ENCODE assay signal across 7 mouse cellular contexts in the genomic region with DNA sequence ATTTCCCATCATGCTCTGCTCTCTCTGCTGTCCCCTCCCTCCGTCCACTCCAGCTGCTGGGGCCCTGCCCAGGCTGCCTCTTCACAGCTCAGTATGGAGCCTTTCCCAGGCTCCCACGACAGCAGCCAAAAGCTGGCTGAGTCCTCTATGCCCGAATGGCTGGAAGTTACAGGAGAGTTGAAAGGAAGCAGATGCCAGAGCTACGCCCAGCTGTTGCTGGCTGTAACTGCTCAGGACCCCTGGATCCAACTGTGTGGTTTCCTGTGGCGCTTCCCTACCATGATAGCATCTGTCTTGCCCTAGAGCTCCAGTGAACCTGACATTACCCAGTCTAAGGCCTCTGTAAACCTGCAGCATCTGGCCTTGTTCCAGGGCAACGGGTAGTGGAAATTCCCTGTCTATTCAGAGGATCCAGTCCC. TPM values are rescaled to one million over a fixed set of nuclear protein-coding genes. Genes with fewer than 3 reads are reported as not detected.
DNase-seq lines count a peak whose midpoint lies in the region; ATAC-seq and TF ChIP-seq lines count a peak whose summit lies in the region.

No protein-coding gene starts in this region.

- H3K27me3 ChIP-seq in lung, embryonic 15.5 days, result no peaks in the 10 kb centered on the region
- H3K27me3 ChIP-seq in intestine, embryonic 16.5 days (replicated peaks; ENCODE audit: control insufficient read depth, insufficient read depth, low read length), result no peaks in the 10 kb centered on the region
- H3K27me3 ChIP-seq in neural tube, embryonic 11.5 days (ENCODE audit: control insufficient read depth, insufficient read depth, low read length), result no peaks in the 10 kb centered on the region

- peak; percentile 69; the same call in 1 of the 2 replicates for ATAC-seq in lung, embryonic 15.5 days (ENCODE audit: borderline replicate concordance, extremely low read depth, low FRiP score, low TSS enrichment)
- peak; percentile 81 for ATAC-seq in intestine, embryonic 16.5 days
- ATAC-seq in neural tube, embryonic 11.5 days (ENCODE audit: insufficient read depth, low FRiP score, low TSS enrichment), result no peak

- no peak for TF ChIP-seq CTCF in lung, adult 2 months (IDR thresholded peaks at IDR 0.05; ENCODE audit: insufficient read depth, low read length)

- peak overlapping the region; percentile 60 for H3K27ac ChIP-seq in lung, embryonic 15.5 days
- peak overlapping the region; percentile 52 for H3K27ac ChIP-seq in intestine, embryonic 16.5 days (ENCODE audit: low read length)
- H3K27ac ChIP-seq in neural tube, embryonic 11.5 days (ENCODE audit: low read depth, low read length), result no peak overlapping the region

- H3K4me1 ChIP-seq in lung, embryonic 15.5 days, result peaks cover 8% of the 10 kb centered on the region
- no peaks in the 10 kb centered on the region for H3K4me1 ChIP-seq in lung, adult 2 months (ENCODE audit: control insufficient read depth, insufficient read depth, low read length)
- H3K4me1 ChIP-seq in intestine, embryonic 16.5 days (ENCODE audit: control insufficient read depth, insufficient read depth, low read length), result peaks cover 6% of the 10 kb centered on the region; the same call in 1 of the 2 replicates
- no peaks in the 10 kb centered on the region for H3K4me1 ChIP-seq in neural tube, embryonic 11.5 days (ENCODE audit: control insufficient read depth, insufficient read depth, low read length)

- no peak for DNase-seq in lung, adult 2 months
- peak; percentile 68 for DNase-seq in gastrocnemius, postnatal 14 days
- DNase-seq in neural tube, embryonic 11.5 days (ENCODE audit: low spot score), result peak; percentile 28
- DNase-seq in urinary bladder, postnatal 25 days (ENCODE audit: low spot score), result no peak
- DNase-seq in spleen, postnatal 14 days (ENCODE audit: low spot score in 2 of 2), result no peak

- WGBS in lung, embryonic 15.5 days, result 20% methylated on average over 6 of the region's 6 CpGs
- 15% methylated on average over 6 of the region's 6 CpGs for WGBS in lung, adult 2 months
- WGBS in intestine, embryonic 16.5 days, result 27% methylated on average over 6 of the region's 6 CpGs
- WGBS in neural tube, embryonic 11.5 days, result 42% methylated on average over 6 of the region's 6 CpGs

- no peak overlapping the region for H3K4me3 ChIP-seq in lung, embryonic 15.5 days
- no peak overlapping the region for H3K4me3 ChIP-seq in lung, adult 2 months (replicated peaks; ENCODE audit: extremely low read depth, low read depth, low read length)
- no peak overlapping the region for H3K4me3 ChIP-seq in intestine, embryonic 16.5 days (ENCODE audit: low read length)
- no peak overlapping the region for H3K4me3 ChIP-seq in neural tube, embryonic 11.5 days (ENCODE audit: low read depth, low read length)

- H3K9me3 ChIP-seq in lung, embryonic 15.5 days, result no peaks in the 10 kb centered on the region
- H3K9me3 ChIP-seq in intestine, embryonic 16.5 days (ENCODE audit: control insufficient read depth, low read length), result 0 out of 2 replicates have a peak, but pooled peaks cover 3% of the 10 kb centered on the region
- no peaks in the 10 kb centered on the region for H3K9me3 ChIP-seq in neural tube, embryonic 11.5 days (ENCODE audit: control insufficient read depth, low read length)

- H3K36me3 ChIP-seq in lung, embryonic 15.5 days, result no peaks in the 10 kb centered on the region
- H3K36me3 ChIP-seq in intestine, embryonic 16.5 days (ENCODE audit: control insufficient read depth, insufficient read depth, low read length), result no peaks in the 10 kb centered on the region
- H3K36me3 ChIP-seq in neural tube, embryonic 11.5 days (ENCODE audit: control insufficient read depth, insufficient read depth, low read length), result no peaks in the 10 kb centered on the region

- no peak for TF ChIP-seq POLR2A in lung, adult 2 months (IDR thresholded peaks at IDR 0.05; ENCODE audit: borderline replicate concordance, extremely low read depth, low read depth, low read length)

- no peak overlapping the region for H3K9ac ChIP-seq in lung, embryonic 15.5 days
- no peak overlapping the region for H3K9ac ChIP-seq in intestine, embryonic 16.5 days (ENCODE audit: low read depth, low read length)
- H3K9ac ChIP-seq in neural tube, embryonic 11.5 days (ENCODE audit: low read length), result no peak overlapping the region

- intact Hi-C loops in gastrocnemius, postnatal 14 days (cut with DNase I; ENCODE audit: low total_unique reads), result no loop called here

- peak overlapping the region; percentile 30; the same call in 1 of the 2 replicates for H3K4me2 ChIP-seq in lung, embryonic 15.5 days
- peak overlapping the region; percentile 39 for H3K4me2 ChIP-seq in intestine, embryonic 16.5 days (ENCODE audit: low read depth, low read length)
- H3K4me2 ChIP-seq in neural tube, embryonic 11.5 days (ENCODE audit: low read depth), result no peak overlapping the region

RNA-seq across cellular contexts. Expression of gene Ccdc60, which starts 20.6 kb away (rescaled TPM):
- polyA plus RNA-seq in lung, embryonic 15.5 days (2015; fragmentation: Nextera tagmentation; extraction: Ambion mirVana), result 1.0 and 1.2 TPM in 2 replicates
- 1.4 and 1.5 TPM in 2 replicates for polyA plus RNA-seq in lung, adult 2 months (2012; rRNA removed)
- not detected for total RNA-seq in gastrocnemius, postnatal 14 days (2021)
- 1.6 TPM in 2 replicates for polyA plus RNA-seq in intestine, embryonic 16.5 days (2015; fragmentation: Nextera tagmentation; extraction: Ambion mirVana)
- polyA plus RNA-seq in neural tube, embryonic 11.5 days (2014; fragmentation: Nextera tagmentation; extraction: Ambion mirVana), result 1.0 and 2.1 TPM in 2 replicates

Comparison
In these comparisons a context has a peak if more than half of its experiments do, and no peak if none do; other contexts are left out.
1. DNase-seq: peak in gastrocnemius, postnatal 14 days (single experiment) and neural tube, embryonic 11.5 days (single experiment); none in lung, adult 2 months (single experiment), urinary bladder, postnatal 25 days (single experiment) and spleen, postnatal 14 days (0 of 2).